ENCODE assay signal across 27 mouse cellular contexts in the genomic region with DNA sequence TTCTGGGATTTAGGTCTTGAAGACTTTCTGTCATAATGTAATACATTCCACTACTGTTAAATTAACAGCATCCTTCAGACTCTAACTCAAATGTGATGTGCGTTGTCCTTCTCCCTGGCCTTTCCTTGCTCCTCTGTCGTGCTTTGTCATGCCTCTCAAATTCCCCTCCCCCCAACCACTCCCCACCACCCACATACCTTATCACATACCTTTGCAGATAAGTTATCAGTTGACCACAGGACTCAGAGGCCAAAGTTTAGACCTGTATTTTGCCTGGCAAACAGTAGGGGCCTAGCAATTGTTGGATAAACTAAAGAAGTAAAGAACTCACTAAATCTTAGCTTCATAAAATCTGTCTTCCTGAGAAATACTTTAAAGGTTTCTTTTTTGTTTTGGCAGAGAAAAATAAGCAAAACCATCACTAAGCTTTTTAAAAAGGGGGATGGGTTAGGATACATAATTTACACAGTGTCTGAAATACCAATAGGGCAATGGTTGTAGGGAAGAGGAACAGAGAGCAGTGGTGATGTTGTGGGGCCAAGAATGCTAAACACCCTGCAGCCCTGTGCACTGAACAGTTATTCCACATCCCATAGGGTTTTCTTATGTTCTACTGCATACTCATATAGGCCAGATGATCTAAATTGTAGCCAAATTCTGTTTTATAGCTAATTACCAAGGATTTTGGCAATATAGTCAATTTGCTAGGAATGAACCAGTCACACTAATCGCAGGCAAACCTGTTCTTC. TPM values are rescaled to one million over a fixed set of nuclear protein-coding genes. Genes with fewer than 3 reads are reported as not detected.
DNase-seq lines count a peak whose midpoint lies in the region; ATAC-seq and TF ChIP-seq lines count a peak whose summit lies in the region.
"Had no signal": no experiment of that assay in that cellular context is flagged by ENCODE, and none has a peak within 500 bp of the region (broad histone marks: within the 10 kb centered on the region; RNA-seq: fewer than 3 reads in every experiment).

No protein-coding gene starts in this region.

- H3K4me1 ChIP-seq in intestine, embryonic 15.5 days (replicated peaks) = 0 out of 2 replicates have a peak, but pooled peaks cover 5% of the 10 kb centered on the region
- no peaks in the 10 kb centered on the region for H3K4me1 ChIP-seq in intestine, postnatal 0 days (replicated peaks; ENCODE audit: control insufficient read depth, insufficient read depth, low read length)
- no peaks in the 10 kb centered on the region for H3K4me1 ChIP-seq in liver, embryonic 11.5 days (replicated peaks; ENCODE audit: control insufficient read depth, insufficient read depth, low read length)
- no peaks in the 10 kb centered on the region for H3K4me1 ChIP-seq in liver, embryonic 15.5 days (replicated peaks)
- H3K4me1 ChIP-seq: embryonic facial prominence, embryonic 12.5 days had no signal

- no peak for DNase-seq in liver, embryonic 11.5 days (ENCODE audit: low spot score)
- DNase-seq in thymus, postnatal 36 days = no peak
- no peak for DNase-seq in spleen, adult 18-20 months
- DNase-seq: adrenal gland, adult 2 months; adrenal gland, postnatal 36 days; cerebellum, adult 2 months; embryo, embryonic 11 days; heart, adult 2 months; kidney, adult 8-10 months; kidney, postnatal 4 days; layer of hippocampus, adult 9-11 months; right cerebral cortex, postnatal 4 days; thymus, adult 2 months; thymus, postnatal 4 days had no signal

- H3K4me3 ChIP-seq in intestine, embryonic 15.5 days (replicated peaks) = no peak overlapping the region
- H3K4me3 ChIP-seq in intestine, postnatal 0 days (ENCODE audit: low read depth, low read length) = no peak overlapping the region
- H3K4me3 ChIP-seq in liver, embryonic 11.5 days (ENCODE audit: low read depth, low read length) = no peak overlapping the region
- H3K4me3 ChIP-seq in liver, embryonic 15.5 days (replicated peaks) = no peak overlapping the region
- H3K4me3 ChIP-seq: embryonic facial prominence, embryonic 12.5 days; heart, adult 2 months; heart, embryonic 12.5 days; hindbrain, embryonic 15.5 days; midbrain, embryonic 13.5 days; neural tube, embryonic 13.5 days had no signal

- H3K27ac ChIP-seq in intestine, embryonic 15.5 days = no peak overlapping the region
- no peak overlapping the region for H3K27ac ChIP-seq in intestine, postnatal 0 days (ENCODE audit: low read depth, low read length)
- H3K27ac ChIP-seq in liver, embryonic 11.5 days (ENCODE audit: low read depth, low read length) = no peak overlapping the region
- no peak overlapping the region for H3K27ac ChIP-seq in liver, embryonic 15.5 days (replicated peaks)
- H3K27ac ChIP-seq: embryonic facial prominence, embryonic 12.5 days; heart, adult 2 months; hindbrain, embryonic 15.5 days; kidney, postnatal 0 days; macrophage; midbrain, embryonic 13.5 days; neural tube, embryonic 13.5 days had no signal

- 45% methylated on average over 3 of the region's 3 CpGs for WGBS in intestine, embryonic 15.5 days
- WGBS in intestine, postnatal 0 days = 43% methylated on average over 3 of the region's 3 CpGs
- 46% methylated on average over 3 of the region's 3 CpGs for WGBS in liver, embryonic 11.5 days
- WGBS in liver, embryonic 15.5 days (ENCODE audit: insufficient replicate concordance) = 52% methylated on average over 3 of the region's 3 CpGs

- no peak overlapping the region for H3K4me2 ChIP-seq in intestine, embryonic 15.5 days (replicated peaks)
- H3K4me2 ChIP-seq in intestine, postnatal 0 days (replicated peaks; ENCODE audit: low read depth) = no peak overlapping the region
- no peak overlapping the region for H3K4me2 ChIP-seq in liver, embryonic 11.5 days
- no peak overlapping the region for H3K4me2 ChIP-seq in liver, embryonic 15.5 days
- H3K4me2 ChIP-seq: embryonic facial prominence, embryonic 12.5 days; heart, embryonic 12.5 days; hindbrain, embryonic 15.5 days; midbrain, embryonic 13.5 days; neural tube, embryonic 13.5 days had no signal

- H3K9me3 ChIP-seq in intestine, embryonic 15.5 days = no peaks in the 10 kb centered on the region
- no peaks in the 10 kb centered on the region for H3K9me3 ChIP-seq in intestine, postnatal 0 days (ENCODE audit: control insufficient read depth)
- no peaks in the 10 kb centered on the region for H3K9me3 ChIP-seq in liver, embryonic 11.5 days (ENCODE audit: control insufficient read depth, low read length)
- no peaks in the 10 kb centered on the region for H3K9me3 ChIP-seq in liver, embryonic 15.5 days (replicated peaks)
- H3K9me3 ChIP-seq: embryonic facial prominence, embryonic 12.5 days; heart, embryonic 12.5 days; hindbrain, embryonic 15.5 days; midbrain, embryonic 13.5 days; neural tube, embryonic 13.5 days had no signal

- H3K36me3 ChIP-seq in intestine, embryonic 15.5 days = no peaks in the 10 kb centered on the region
- H3K36me3 ChIP-seq in intestine, postnatal 0 days (ENCODE audit: control insufficient read depth, insufficient read depth) = no peaks in the 10 kb centered on the region
- H3K36me3 ChIP-seq in liver, embryonic 11.5 days (ENCODE audit: control insufficient read depth, insufficient read depth, low read length) = no peaks in the 10 kb centered on the region
- no peaks in the 10 kb centered on the region for H3K36me3 ChIP-seq in liver, embryonic 15.5 days (replicated peaks)
- H3K36me3 ChIP-seq: embryonic facial prominence, embryonic 12.5 days; heart, embryonic 12.5 days; hindbrain, embryonic 15.5 days; midbrain, embryonic 13.5 days; neural tube, embryonic 13.5 days had no signal

- H3K9ac ChIP-seq in intestine, embryonic 15.5 days = no peak overlapping the region
- no peak overlapping the region for H3K9ac ChIP-seq in intestine, postnatal 0 days (ENCODE audit: low read depth, low read length)
- H3K9ac ChIP-seq in liver, embryonic 11.5 days (ENCODE audit: low read depth, low read length) = no peak overlapping the region
- no peak overlapping the region for H3K9ac ChIP-seq in liver, embryonic 15.5 days
- H3K9ac ChIP-seq: embryonic facial prominence, embryonic 12.5 days; heart, embryonic 12.5 days; hindbrain, embryonic 15.5 days; midbrain, embryonic 13.5 days; neural tube, embryonic 13.5 days had no signal

- TF ChIP-seq CTCF in intestine, postnatal 0 days (IDR thresholded peaks at IDR 0.05; ENCODE audit: low read depth) = no peak

- H3K27me3 ChIP-seq in intestine, embryonic 15.5 days (replicated peaks) = no peaks in the 10 kb centered on the region
- H3K27me3 ChIP-seq in intestine, postnatal 0 days (replicated peaks; ENCODE audit: control insufficient read depth, insufficient read depth, low read length) = no peaks in the 10 kb centered on the region
- H3K27me3 ChIP-seq in liver, embryonic 11.5 days (replicated peaks; ENCODE audit: control insufficient read depth, insufficient read depth, low read length) = no peaks in the 10 kb centered on the region
- no peaks in the 10 kb centered on the region for H3K27me3 ChIP-seq in liver, embryonic 15.5 days
- H3K27me3 ChIP-seq: CH12.LX; embryonic facial prominence, embryonic 12.5 days; heart, embryonic 12.5 days; hindbrain, embryonic 15.5 days; midbrain, embryonic 13.5 days; neural tube, embryonic 13.5 days had no signal

- ATAC-seq in intestine, embryonic 15.5 days = peak; percentile 88
- no peak for ATAC-seq in intestine, postnatal 0 days
- ATAC-seq in liver, embryonic 11.5 days (replicated peaks; ENCODE audit: low FRiP score) = peak; percentile 54
- peak; percentile 64 for ATAC-seq in liver, embryonic 15.5 days (ENCODE audit: insufficient read depth)
- ATAC-seq: activated CD4-positive, CD25-positive, alpha-beta regulatory T cell, adult 4 months; inflammation-experienced regulatory T-cells, adult 6 months; midbrain, embryonic 13.5 days had no signal

RNA-seq across cellular contexts. Expression of gene Dnm3, which starts 28.5 kb away (rescaled TPM):
- 4.4 and 5.8 TPM in 2 replicates for polyA plus RNA-seq in intestine, embryonic 15.5 days (2015; fragmentation: Nextera tagmentation; extraction: Ambion mirVana)
- polyA plus RNA-seq in intestine, postnatal 0 days (2015; fragmentation: Nextera tagmentation; extraction: Ambion mirVana) = 5.6 and 7.3 TPM in 2 replicates
- polyA plus RNA-seq in liver, embryonic 11.5 days (2014; fragmentation: Nextera tagmentation; extraction: Ambion mirVana) = 3.3 and 4.0 TPM in 2 replicates
- 0.97 and 1.2 TPM in 2 replicates for polyA plus RNA-seq in liver, embryonic 15.5 days (2015; fragmentation: Nextera tagmentation; extraction: Ambion mirVana)
- polyA plus RNA-seq: macrophage had no signal
